Mouse (Mus musculus) cortical plate, adult 2 months (tissue): ENCODE data around the gene Hspa12b.

Experiments used
- CTCF ChIP-seq: fragments of 200-500 bp; IDR thresholded peaks from 2 replicates; pipeline ENCODE4 v1.5.1; 2011; ENCODE audit warnings: mild to moderate bottlenecking, control low read depth, low read length; ENCODE audit not compliant: insufficient read depth; ENCODE audit errors: extremely low read depth
- POLR2A ChIP-seq: fragments of 200-500 bp; IDR thresholded peaks from 2 replicates; pipeline ENCODE4 v1.6.1; 2011; ENCODE audit warnings: mild to moderate bottlenecking, low read length, control low read depth; ENCODE audit not compliant: insufficient read depth; ENCODE audit errors: extremely low read depth

DNA sequence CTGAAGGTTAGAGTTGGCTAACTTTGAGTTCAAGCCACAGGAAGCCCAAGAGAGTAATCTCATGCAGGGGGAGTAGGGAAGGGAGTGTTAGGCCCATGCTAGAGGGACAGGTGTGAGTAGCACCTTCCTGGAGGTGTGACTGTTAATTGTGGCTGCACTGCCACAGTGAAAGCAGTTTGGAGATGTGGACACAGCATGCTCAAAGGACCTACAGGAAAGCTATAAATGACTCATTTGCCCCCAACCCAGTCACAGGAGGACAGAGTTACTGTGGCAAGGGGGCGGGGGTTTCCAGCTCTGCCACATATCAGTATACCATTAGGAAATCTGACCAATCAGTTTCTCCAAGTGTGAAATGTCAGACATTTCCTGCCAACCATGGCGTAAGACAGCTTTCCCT, 18.5 kb downstream of the Hspa12b start:
- no peak for TF ChIP-seq CTCF
- TF ChIP-seq POLR2A = no peak
